Mouse (Mus musculus) thymus, postnatal 10 days (tissue): Measurements from ENCODE around the gene Nup214.

Experiments used
- DNase-seq, 2 experiments: peaks; one replicate each; pipeline ENCODE4 v3.0.0; 2021; ENCODE audit warnings: low spot score in 2 of 2

Nup214 gene

GRCm38 (mm10) chr2:32045375-32045774 lies 71.1 kb downstream of the Nup214 start:
- peak; percentile 50 to 61 for DNase-seq

- peak; percentile 64 to 67 for DNase-seq
Measured at GRCm38 (mm10) chr2:32046009-32046408, 71.8 kb downstream of the Nup214 start.

- DNase-seq: peak; percentile 80 to 83
Measured at GRCm38 (mm10) chr2:32047323-32047722, 73.1 kb downstream of the Nup214 start.

GRCm38 (mm10) chr2:32051791-32052190 lies 77.6 kb downstream of the Nup214 start:
- peak; percentile 62 to 64 for DNase-seq

GRCm38 (mm10) chr2:32052418-32052817 lies 78.2 kb downstream of the Nup214 start:
- DNase-seq: peak in 1 of 2 experiments; percentile 61

GRCm38 (mm10) chr2:32055357-32055965 lies 81.2 kb downstream of the Nup214 start:
- no peak for DNase-seq

GRCm38 (mm10) chr2:32056524-32056923 lies 82.3 kb downstream of the Nup214 start:
- no peak for DNase-seq

- DNase-seq: peak in 1 of 2 experiments; percentile 63
Measured at GRCm38 (mm10) chr2:32057360-32057759, 83.1 kb downstream of the Nup214 start.

GRCm38 (mm10) chr2:32057794-32058193 lies 83.6 kb downstream of the Nup214 start:
- no peak for DNase-seq

- no peak for DNase-seq
Measured at GRCm38 (mm10) chr2:32058241-32058640, 84.0 kb downstream of the Nup214 start.

- DNase-seq: no peak
Measured at GRCm38 (mm10) chr2:32058716-32059115, 84.5 kb downstream of the Nup214 start.

- no peak for DNase-seq
Measured at GRCm38 (mm10) chr2:32059613-32060012, 85.4 kb downstream of the Nup214 start.

- DNase-seq: no peak
Measured at GRCm38 (mm10) chr2:32060228-32060805, 86.1 kb downstream of the Nup214 start.

GRCm38 (mm10) chr2:32061189-32061588 lies 87.0 kb downstream of the Nup214 start:
- no peak for DNase-seq

GRCm38 (mm10) chr2:32061722-32062505 lies 87.7 kb downstream of the Nup214 start:
- peak; percentile 65 to 74 for DNase-seq

GRCm38 (mm10) chr2:32062626-32063410 lies 88.6 kb downstream of the Nup214 start:
- DNase-seq: peak; percentile 76 to 82

GRCm38 (mm10) chr2:32063451-32064151 lies 89.4 kb downstream of the Nup214 start:
- DNase-seq: no peak

GRCm38 (mm10) chr2:32064913-32065312 lies 90.7 kb downstream of the Nup214 start:
- DNase-seq: peak; percentile 76 to 78

GRCm38 (mm10) chr2:32065371-32065791 lies 91.1 kb downstream of the Nup214 start:
- DNase-seq: peak in 1 of 2 experiments; percentile 74

- no peak for DNase-seq
Measured at GRCm38 (mm10) chr2:32066005-32066404, 91.8 kb downstream of the Nup214 start.
